Mouse (Mus musculus): ENCODE data around the gene Pip4p1. TPM values are rescaled to one million over a fixed set of nuclear protein-coding genes. Genes with fewer than 3 reads are reported as not detected.
"Not testable (repeated sequence)": the region's sequence is repeated elsewhere in the genome, so short reads cannot be mapped to it uniquely, and the experiment has no call there.

The Pip4p1 gene
- polyA plus RNA-seq, 1 experiment from 2014 or later = 59.4 TPM

DNA sequence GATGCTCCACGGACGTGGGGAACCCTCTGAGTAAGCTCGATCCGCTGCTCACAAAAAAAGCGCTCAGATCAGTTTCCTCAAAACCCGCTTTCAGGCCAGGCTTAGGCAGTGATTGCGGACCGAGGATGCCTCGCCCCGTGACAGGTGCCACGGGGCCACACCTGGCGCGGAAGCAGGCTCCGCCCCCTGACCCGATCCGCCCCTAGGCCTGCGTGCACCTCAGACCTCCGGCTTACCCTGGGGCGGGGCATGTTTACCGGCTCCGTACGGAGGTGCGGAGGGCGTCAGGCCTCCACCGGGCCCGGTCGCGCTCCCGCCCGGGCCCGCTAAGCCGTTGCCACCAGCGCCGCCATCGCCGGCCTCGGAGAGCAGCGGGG is 291 bp downstream of the Pip4p1 start:
- DNase-seq (ENCODE audit: low spot score) = no peak
- Histone ChIP-seq H3K9ac (ENCODE audit: low read length) (peak overlapping the region; percentile 90), H3K4me2 (ENCODE audit: low read depth) (peak overlapping the region; percentile 87), H3K27ac (ENCODE audit: low read depth, low read length) (peak overlapping the region; percentile 11), H3K27me3 (ENCODE audit: control insufficient read depth, insufficient read depth, low read length) (no peaks in the 10 kb centered on the region), H3K36me3 (ENCODE audit: control insufficient read depth, insufficient read depth, low read length) (peaks cover 13% of the 10 kb centered on the region), H3K4me1 (ENCODE audit: control insufficient read depth, insufficient read depth, low read length) (peaks cover 10% of the 10 kb centered on the region), H3K9me3 (ENCODE audit: control insufficient read depth, low read length) (no peaks in the 10 kb centered on the region), H3K4me3 (ENCODE audit: low read depth, low read length) (peak overlapping the region; percentile 77)
- under 1% methylated on average over 38 of the region's 38 CpGs for WGBS
- ATAC-seq (ENCODE audit: insufficient read depth, low FRiP score, low TSS enrichment) = peak; percentile 46

DNA sequence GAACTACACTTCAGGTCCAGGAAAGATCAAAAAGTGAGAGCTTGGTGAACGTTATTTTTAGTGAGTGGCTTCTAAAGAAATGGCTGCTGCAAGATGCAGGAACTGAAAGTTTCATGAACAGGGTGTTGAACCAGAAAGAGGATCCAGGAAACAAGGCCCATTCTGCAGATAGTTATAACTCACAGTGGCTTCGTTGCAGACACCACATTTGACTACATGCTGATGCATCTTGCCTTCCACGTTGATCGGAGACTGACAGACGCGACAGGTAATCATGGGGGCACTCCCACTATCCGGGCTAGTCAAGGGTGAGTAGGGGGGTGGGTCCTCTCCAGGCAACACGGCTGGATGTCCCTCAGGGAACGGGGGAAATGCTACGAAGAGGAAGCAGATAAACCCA is 705 bp downstream of the Pip4p1 start:
- Histone ChIP-seq H3K4me2 (ENCODE audit: low read depth) (peak overlapping the region; percentile 87), H3K27ac (ENCODE audit: low read depth, low read length) (peak overlapping the region; percentile 11; the same call in 1 of the 2 replicates), H3K9me3 (ENCODE audit: control insufficient read depth, low read length) (no peaks in the 10 kb centered on the region), H3K27me3 (ENCODE audit: control insufficient read depth, insufficient read depth, low read length) (no peaks in the 10 kb centered on the region), H3K4me1 (ENCODE audit: control insufficient read depth, insufficient read depth, low read length) (peaks cover 10% of the 10 kb centered on the region), H3K36me3 (ENCODE audit: control insufficient read depth, insufficient read depth, low read length) (peaks cover 13% of the 10 kb centered on the region), H3K9ac (ENCODE audit: low read length) (peak overlapping the region; percentile 90), H3K4me3 (ENCODE audit: low read depth, low read length) (peak overlapping the region; percentile 77)
- ATAC-seq (ENCODE audit: insufficient read depth, low FRiP score, low TSS enrichment) (no peak), DNase-seq (ENCODE audit: low spot score) (no peak)
- 19% methylated on average over 10 of the region's 10 CpGs for WGBS

DNA sequence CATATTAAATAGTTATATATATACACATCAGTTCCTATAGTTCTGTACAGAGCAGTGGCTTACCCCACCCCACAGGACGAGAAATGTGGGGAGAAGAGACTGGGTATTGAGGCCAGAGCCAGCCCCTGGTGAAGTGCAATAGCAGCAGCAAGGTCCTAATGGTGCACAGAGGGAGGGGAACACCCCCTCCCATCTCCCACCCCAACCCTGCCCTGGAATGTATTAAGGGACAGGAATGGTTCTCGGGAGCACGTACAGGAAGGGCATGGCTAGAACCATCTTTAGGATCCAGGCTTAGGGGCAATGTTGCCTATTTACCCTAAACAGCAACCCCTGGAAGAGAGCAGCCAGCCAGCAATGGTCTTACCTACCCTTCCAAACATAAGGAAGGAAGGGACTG is 3.3 kb downstream of the Pip4p1 start:
- WGBS = 80% methylated on average over 3 of the region's 3 CpGs
- Histone ChIP-seq H3K4me1 (ENCODE audit: control insufficient read depth, insufficient read depth, low read length) (peaks cover 10% of the 10 kb centered on the region), H3K36me3 (ENCODE audit: control insufficient read depth, insufficient read depth, low read length) (peaks cover 13% of the 10 kb centered on the region), H3K4me3 (ENCODE audit: low read depth, low read length) (no peak overlapping the region), H3K9me3 (ENCODE audit: control insufficient read depth, low read length) (no peaks in the 10 kb centered on the region), H3K27ac (ENCODE audit: low read depth, low read length) (no peak overlapping the region), H3K4me2 (ENCODE audit: low read depth) (no peak overlapping the region), H3K27me3 (ENCODE audit: control insufficient read depth, insufficient read depth, low read length) (no peaks in the 10 kb centered on the region), H3K9ac (ENCODE audit: low read length) (no peak overlapping the region)
- ATAC-seq (ENCODE audit: insufficient read depth, low FRiP score, low TSS enrichment) (no peak), DNase-seq (ENCODE audit: low spot score) (no peak)

DNA sequence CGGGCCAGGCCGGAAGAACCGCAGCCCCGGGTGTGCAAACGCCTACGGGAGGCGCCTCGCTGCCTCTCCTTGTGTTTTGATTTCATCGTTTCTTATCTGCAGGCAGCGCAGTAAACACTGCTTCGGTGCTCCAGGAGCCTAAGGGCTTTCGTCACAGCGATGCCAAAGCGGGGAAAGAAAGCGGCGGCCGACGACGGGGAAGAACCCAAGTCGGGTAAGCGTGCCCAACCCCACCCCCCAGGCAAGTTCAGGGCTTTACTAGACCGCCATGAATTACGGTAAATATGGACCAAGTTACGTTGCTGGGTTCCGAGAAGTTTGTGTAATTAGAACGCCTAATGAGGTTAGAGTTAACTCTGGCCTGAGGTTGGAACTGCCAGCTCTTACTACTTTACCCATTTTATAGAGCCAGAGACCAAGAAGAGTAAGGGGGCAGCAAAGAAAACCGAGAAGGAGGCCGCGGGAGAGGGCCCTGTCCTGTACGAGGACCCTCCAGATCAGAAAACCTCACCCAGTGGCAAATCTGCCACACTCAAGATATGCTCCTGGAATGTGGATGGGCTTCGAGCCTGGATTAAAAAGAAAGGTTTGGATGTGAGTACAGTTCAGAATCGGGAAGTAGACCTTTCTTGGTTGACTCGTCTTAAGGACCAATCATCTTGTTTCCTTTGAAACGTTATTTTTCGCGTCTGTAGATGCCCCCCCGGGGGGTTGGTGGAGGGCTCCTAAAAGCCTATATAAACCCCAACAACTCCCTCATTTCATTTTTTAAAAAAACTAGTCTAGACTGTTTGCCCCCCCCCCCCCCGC is 5.3 kb downstream of the Pip4p1 start:
- H3K27ac ChIP-seq (ENCODE audit: low read depth, low read length) = peak overlapping the region; percentile 85
- no peaks in the 10 kb centered on the region for H3K9me3 ChIP-seq (ENCODE audit: control insufficient read depth, low read length)
- 2% methylated on average over 38 of the region's 38 CpGs for WGBS
- peak overlapping the region; percentile 84 for H3K4me3 ChIP-seq (ENCODE audit: low read depth, low read length)
- ATAC-seq (ENCODE audit: insufficient read depth, low FRiP score, low TSS enrichment) (peak; percentile 49), DNase-seq (ENCODE audit: low spot score) (no peak)
- peaks cover 7% of the 10 kb centered on the region for H3K4me1 ChIP-seq (ENCODE audit: control insufficient read depth, insufficient read depth, low read length)
- H3K4me2 ChIP-seq (ENCODE audit: low read depth) = peak overlapping the region; percentile 77
- H3K27me3 ChIP-seq (ENCODE audit: control insufficient read depth, insufficient read depth, low read length) = no peaks in the 10 kb centered on the region
- H3K9ac ChIP-seq (ENCODE audit: low read length) = peak overlapping the region; percentile 93
- peaks cover 13% of the 10 kb centered on the region for H3K36me3 ChIP-seq (ENCODE audit: control insufficient read depth, insufficient read depth, low read length)

DNA sequence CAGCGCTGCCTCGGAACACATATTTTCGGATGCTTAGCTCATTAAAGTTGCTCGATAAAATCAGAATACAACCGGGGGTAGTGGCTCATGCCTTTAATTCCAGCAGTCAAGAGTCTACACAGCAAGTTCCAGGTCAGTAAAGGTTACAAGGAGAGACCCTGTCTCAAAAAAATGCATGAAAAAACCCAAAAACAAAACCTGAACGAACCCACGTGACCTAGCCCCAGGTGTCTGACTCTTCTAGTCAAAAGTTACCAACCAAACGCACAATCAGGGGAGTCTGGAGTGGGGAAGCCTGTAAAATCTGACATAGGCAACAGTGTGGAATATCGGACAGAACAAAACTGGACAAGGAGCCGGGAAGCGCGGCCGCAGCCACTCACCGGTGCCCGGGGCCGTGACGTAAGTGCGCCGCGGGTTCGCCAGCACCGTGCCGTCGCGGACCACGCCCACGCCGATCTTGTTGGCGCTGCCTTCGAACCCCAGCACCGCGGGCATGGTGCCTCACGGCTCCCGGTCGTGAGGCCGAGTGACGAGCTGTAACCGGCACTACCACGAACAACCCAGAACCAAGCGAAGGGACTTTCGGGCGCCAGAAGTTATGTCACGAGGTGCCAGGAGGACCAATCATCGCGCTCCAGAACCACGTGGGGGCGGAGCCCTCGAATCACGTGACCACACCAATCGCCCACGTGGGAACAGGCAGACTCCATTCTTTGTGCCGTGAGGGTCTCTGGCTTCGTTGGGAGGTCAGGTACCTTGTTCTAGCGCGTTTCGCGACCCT is 6.2 kb downstream of the Pip4p1 start, which contains the start of the genes Osgep and Apex1:
Gene Osgep, minus strand, starts transcription at position 613 of the 784 bp plus-strand sequence.
Gene Apex1, plus strand, starts transcription at position 688 of the 784 bp plus-strand sequence.
- Histone ChIP-seq H3K9me3 (ENCODE audit: control insufficient read depth, low read length) (no peaks in the 10 kb centered on the region), H3K4me1 (ENCODE audit: control insufficient read depth, insufficient read depth, low read length) (peaks cover under 1% of the 10 kb centered on the region), H3K36me3 (ENCODE audit: control insufficient read depth, insufficient read depth, low read length) (peaks cover 13% of the 10 kb centered on the region), H3K4me2 (ENCODE audit: low read depth) (peak within 1 kb of the TSS; percentile 77), H3K27ac (ENCODE audit: low read depth, low read length) (peak within 1 kb of the TSS; percentile 85), H3K9ac (ENCODE audit: low read length) (peak within 1 kb of the TSS; percentile 93), H3K27me3 (ENCODE audit: control insufficient read depth, insufficient read depth, low read length) (no peaks in the 10 kb centered on the region), H3K4me3 (ENCODE audit: low read depth, low read length) (peak within 1 kb of the TSS; percentile 84)
- WGBS = under 1% methylated on average over 57 of the region's 57 CpGs
- ATAC-seq (ENCODE audit: insufficient read depth, low FRiP score, low TSS enrichment) (peak; percentile 97), DNase-seq (ENCODE audit: low spot score) (peak; percentile 96)

DNA sequence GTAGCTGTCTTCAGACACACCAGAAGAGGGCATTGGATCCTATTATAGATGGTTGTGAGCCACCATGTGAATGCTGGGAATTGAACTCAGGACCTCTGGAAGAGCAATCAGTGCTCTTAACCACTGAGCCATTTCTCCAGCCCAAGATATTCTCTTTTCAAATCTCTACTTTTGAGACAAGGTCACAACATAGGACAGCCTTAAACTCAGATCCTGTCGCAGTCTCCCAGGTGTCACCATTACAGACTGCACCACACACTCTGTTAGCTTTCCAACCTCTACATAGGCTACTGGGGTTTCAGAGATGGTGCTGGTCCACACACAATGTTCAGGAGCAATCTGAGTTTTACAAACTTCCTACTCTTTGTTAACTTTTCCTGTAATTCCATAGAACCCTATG is 7.2 kb downstream of the Pip4p1 start:
- H3K4me3 ChIP-seq (ENCODE audit: low read depth, low read length) = peak overlapping the region; percentile 84
- WGBS = 77% methylated on average over 1 of the region's 1 CpGs
- not testable (repeated sequence) for ATAC-seq (ENCODE audit: insufficient read depth, low FRiP score, low TSS enrichment); H3K27ac ChIP-seq (ENCODE audit: low read depth, low read length); DNase-seq (ENCODE audit: low spot score); H3K4me1 ChIP-seq (ENCODE audit: control insufficient read depth, insufficient read depth, low read length); H3K27me3 ChIP-seq (ENCODE audit: control insufficient read depth, insufficient read depth, low read length); H3K9me3 ChIP-seq (ENCODE audit: control insufficient read depth, low read length)
- H3K4me2 ChIP-seq (ENCODE audit: low read depth) = peak overlapping the region; percentile 77
- H3K36me3 ChIP-seq (ENCODE audit: control insufficient read depth, insufficient read depth, low read length) = peaks cover 13% of the 10 kb centered on the region
- H3K9ac ChIP-seq (ENCODE audit: low read length) = peak overlapping the region; percentile 10; the same call in 1 of the 2 replicates

DNA sequence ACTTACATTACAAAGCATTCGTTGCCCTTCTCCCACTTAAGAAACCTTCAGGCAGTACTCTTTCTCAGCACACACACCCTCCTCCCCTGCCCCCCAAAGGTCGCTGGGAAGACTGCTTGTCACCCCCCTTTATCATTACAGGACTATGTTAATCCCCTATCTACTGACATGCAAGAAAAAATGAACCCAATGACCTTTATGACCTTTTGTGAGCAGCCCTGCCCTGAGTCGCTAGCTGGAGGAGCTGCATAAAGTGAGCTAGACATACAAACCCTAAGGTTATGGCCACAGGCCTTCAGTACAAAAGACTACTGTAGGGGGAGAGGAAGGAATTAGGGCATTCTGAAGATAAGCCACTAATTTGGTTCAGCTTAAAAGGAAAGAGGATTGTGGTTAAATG is 19.3 kb downstream of the Pip4p1 start:
- WGBS = 64% methylated on average over 3 of the region's 3 CpGs

DNA sequence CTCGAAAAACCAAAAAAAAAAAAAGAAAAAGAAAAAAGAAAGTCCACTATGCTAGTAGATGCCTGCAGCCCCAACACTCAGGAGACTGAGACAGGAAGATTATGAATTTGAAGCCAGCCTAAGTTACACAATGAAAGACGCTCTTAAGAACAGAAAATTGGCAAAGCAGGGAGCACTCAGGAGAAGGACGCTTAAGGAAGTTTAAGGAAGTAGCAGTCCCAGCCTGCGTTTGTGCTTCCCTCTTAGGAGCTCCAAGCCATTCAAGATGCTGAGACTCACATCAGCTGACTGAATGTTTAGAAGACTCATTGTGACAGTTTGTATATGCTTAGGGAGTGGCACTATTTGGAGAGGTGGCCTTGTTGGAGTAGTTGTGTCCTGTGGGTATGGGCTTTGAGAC is 22.5 kb downstream of the Pip4p1 start:
- H3K27me3 ChIP-seq (ENCODE audit: control insufficient read depth, insufficient read depth, low read length) = no peaks in the 10 kb centered on the region
- no peak overlapping the region for H3K4me3 ChIP-seq (ENCODE audit: low read depth, low read length)
- no peak overlapping the region for H3K4me2 ChIP-seq (ENCODE audit: low read depth)
- H3K9ac ChIP-seq (ENCODE audit: low read length) = no peak overlapping the region
- ATAC-seq (ENCODE audit: insufficient read depth, low FRiP score, low TSS enrichment) (no peak), DNase-seq (ENCODE audit: low spot score) (no peak)
- WGBS = 74% methylated on average over 4 of the region's 4 CpGs
- no peak overlapping the region for H3K27ac ChIP-seq (ENCODE audit: low read depth, low read length)
- H3K36me3 ChIP-seq (ENCODE audit: control insufficient read depth, insufficient read depth, low read length) = peaks cover 2% of the 10 kb centered on the region; the same call in 1 of the 2 replicates
- no peaks in the 10 kb centered on the region for H3K4me1 ChIP-seq (ENCODE audit: control insufficient read depth, insufficient read depth, low read length)
- no peaks in the 10 kb centered on the region for H3K9me3 ChIP-seq (ENCODE audit: control insufficient read depth, low read length)

More for the DNA sequence above, 19.3 kb downstream of the Pip4p1 start:
- Histone ChIP-seq H3K4me3 (ENCODE audit: low read depth, low read length) (no peak overlapping the region), H3K4me2 (ENCODE audit: low read depth) (no peak overlapping the region), H3K9ac (ENCODE audit: low read length) (no peak overlapping the region), H3K27me3 (ENCODE audit: control insufficient read depth, insufficient read depth, low read length) (no peaks in the 10 kb centered on the region), H3K36me3 (ENCODE audit: control insufficient read depth, insufficient read depth, low read length) (peaks cover 3% of the 10 kb centered on the region), H3K4me1 (ENCODE audit: control insufficient read depth, insufficient read depth, low read length) (no peaks in the 10 kb centered on the region), H3K27ac (ENCODE audit: low read depth, low read length) (no peak overlapping the region), H3K9me3 (ENCODE audit: control insufficient read depth, low read length) (no peaks in the 10 kb centered on the region)
- ATAC-seq (ENCODE audit: insufficient read depth, low FRiP score, low TSS enrichment) = no peak
- DNase-seq (ENCODE audit: low spot score) = no peak
